Mouse (Mus musculus) liver (tissue): ENCODE data around the gene Clk2.

Experiments
- DNase-seq: peaks from one replicate; pipeline ENCODE4 v3.0.0-alpha.2; 2020; ENCODE audit warnings: mixed read lengths

Clk2 gene

GRCm38 (mm10) chr3:89226361-89226760 lies 61.8 kb downstream of the Clk2 start:
- DNase-seq = no peak
